Mouse (Mus musculus): ENCODE measurements around the gene Cmklr1.

Gene Cmklr1

GRCm38 (mm10) chr5:113620130-113620716 lies 30.0 kb downstream of the Cmklr1 start:
- no peak for DNase-seq

- DNase-seq: no peak
Measured at GRCm38 (mm10) chr5:113619151-113619550, 31.1 kb downstream of the Cmklr1 start.

GRCm38 (mm10) chr5:113618716-113619115 lies 31.5 kb downstream of the Cmklr1 start:
- no peak for DNase-seq

- DNase-seq: no peak
Measured at GRCm38 (mm10) chr5:113611771-113612233, 38.4 kb downstream of the Cmklr1 start.

GRCm38 (mm10) chr5:113611131-113611530 lies 39.1 kb downstream of the Cmklr1 start:
- no peak for DNase-seq

- DNase-seq: no peak
Measured at GRCm38 (mm10) chr5:113610490-113610889, 39.7 kb downstream of the Cmklr1 start.

- no peak for DNase-seq
Measured at GRCm38 (mm10) chr5:113609891-113610290, 40.3 kb downstream of the Cmklr1 start.

GRCm38 (mm10) chr5:113608511-113608910 lies 41.7 kb downstream of the Cmklr1 start:
- no peak for DNase-seq

- peak; percentile 24 for DNase-seq
Measured at GRCm38 (mm10) chr5:113607941-113608431, 42.2 kb downstream of the Cmklr1 start.

- no peak for DNase-seq
Measured at GRCm38 (mm10) chr5:113606961-113607785, 43.1 kb downstream of the Cmklr1 start.

GRCm38 (mm10) chr5:113606121-113606520 lies 44.1 kb downstream of the Cmklr1 start:
- no peak for DNase-seq

- no peak for DNase-seq
Measured at GRCm38 (mm10) chr5:113604758-113605157, 45.5 kb downstream of the Cmklr1 start.

GRCm38 (mm10) chr5:113603471-113603870 lies 46.8 kb downstream of the Cmklr1 start:
- DNase-seq: no peak

- DNase-seq: no peak
Measured at GRCm38 (mm10) chr5:113600803-113601202, 49.4 kb downstream of the Cmklr1 start.

GRCm38 (mm10) chr5:113600181-113600580 lies 50.0 kb downstream of the Cmklr1 start:
- DNase-seq: no peak

GRCm38 (mm10) chr5:113596780-113597353 lies 53.4 kb downstream of the Cmklr1 start:
- no peak for DNase-seq

- no peak for DNase-seq
Measured at GRCm38 (mm10) chr5:113596252-113596651, 54.0 kb downstream of the Cmklr1 start.

- DNase-seq: no peak
Measured at GRCm38 (mm10) chr5:113593911-113594705, 56.1 kb downstream of the Cmklr1 start.

GRCm38 (mm10) chr5:113591751-113592230 lies 58.4 kb downstream of the Cmklr1 start:
- no peak for DNase-seq

- DNase-seq: no peak
Measured at GRCm38 (mm10) chr5:113591166-113591565, 59.1 kb downstream of the Cmklr1 start.

- no peak for DNase-seq
Measured at GRCm38 (mm10) chr5:113590010-113590640, 60.1 kb downstream of the Cmklr1 start.

- peak; percentile 10 for DNase-seq
Measured at GRCm38 (mm10) chr5:113586458-113586849, 63.8 kb downstream of the Cmklr1 start.
